Mouse (Mus musculus): Measurements from ENCODE around the gene Cnnm3. TPM values are rescaled to one million over a fixed set of nuclear protein-coding genes. Genes with fewer than 3 reads are reported as not detected.

Cnnm3 gene
- polyA plus RNA-seq, 1 experiment = 10.9 TPM

DNA sequence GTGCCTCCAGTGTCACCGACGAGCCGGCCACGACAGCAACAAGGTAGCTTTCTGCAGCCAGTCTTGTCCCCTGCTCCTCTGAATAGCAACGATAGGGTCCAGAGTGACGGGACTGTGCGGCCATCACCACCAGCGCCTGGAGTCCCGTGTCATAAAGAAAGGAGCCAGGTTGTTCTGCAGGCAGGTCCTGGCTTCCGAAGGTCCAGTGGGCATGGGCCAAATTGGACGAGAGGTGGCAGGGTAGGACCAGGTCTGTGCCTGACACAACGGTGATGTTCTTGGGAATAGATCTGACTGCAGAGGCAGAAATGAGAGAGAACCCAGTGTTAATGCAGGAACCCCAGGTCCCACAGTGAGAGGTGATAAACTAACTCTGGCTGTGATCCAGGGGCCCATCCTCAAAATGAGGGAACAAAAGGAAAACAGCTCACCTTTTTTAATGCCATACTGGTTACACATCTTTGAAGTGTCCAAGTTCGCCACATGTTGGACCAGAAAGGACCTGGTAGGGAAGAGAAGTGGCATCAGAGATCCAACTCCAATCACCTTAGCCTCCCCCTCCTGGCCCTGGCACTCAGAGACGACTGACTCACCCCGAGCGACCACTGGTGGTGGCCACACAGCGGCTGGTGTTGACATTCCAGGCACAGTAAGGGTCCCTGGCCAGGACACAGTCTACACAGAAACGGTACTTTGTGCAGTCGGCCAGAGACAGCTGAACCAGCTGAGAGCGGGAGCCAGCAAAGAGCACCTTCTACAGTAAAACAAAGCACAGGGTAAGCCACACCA is 38.6 kb downstream of the Cnnm3 start:
- 87% methylated on average over 20 of the region's 20 CpGs for WGBS
- TF ChIP-seq POLR2A (IDR thresholded peaks at IDR 0.05; ENCODE audit: borderline replicate concordance, control insufficient read depth, low read depth, low read length) (no peak), CTCF (IDR thresholded peaks at IDR 0.05; ENCODE audit: control insufficient read depth, insufficient read depth, low read length) (no peak)
- H3K4me3 ChIP-seq (replicated peaks; ENCODE audit: control insufficient read depth, low read depth, low read length) = no peak overlapping the region
- H3K27ac ChIP-seq (ENCODE audit: control insufficient read depth, insufficient read depth, low read depth, low read length, poor library complexity) = no peak overlapping the region
- no peaks in the 10 kb centered on the region; the same call in 1 of the 2 replicates for H3K4me1 ChIP-seq (ENCODE audit: control insufficient read depth, insufficient read depth, low read length)

DNA sequence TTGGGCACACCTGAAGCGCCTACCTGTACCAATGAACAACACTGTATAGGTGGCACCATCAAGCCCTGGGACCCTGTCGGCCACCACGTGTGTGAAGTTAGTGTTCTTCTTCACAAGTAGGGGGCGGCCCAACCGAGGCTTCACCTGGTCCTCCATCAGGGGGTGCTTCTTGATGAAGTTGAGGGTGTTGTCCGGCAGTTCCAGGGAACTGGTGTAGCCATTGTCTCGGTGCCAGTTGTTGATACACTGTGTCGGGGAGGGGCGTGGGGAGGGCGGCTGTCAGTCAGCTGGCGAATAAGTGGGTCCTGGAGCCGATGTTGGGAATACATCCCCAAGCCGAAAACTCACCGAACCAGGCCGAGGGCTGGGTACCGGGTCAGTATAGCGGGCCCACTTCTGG is 40.2 kb downstream of the Cnnm3 start:
- TF ChIP-seq POLR2A (IDR thresholded peaks at IDR 0.05; ENCODE audit: borderline replicate concordance, control insufficient read depth, low read depth, low read length) = no peak
- TF ChIP-seq CTCF (IDR thresholded peaks at IDR 0.05; ENCODE audit: control insufficient read depth, insufficient read depth, low read length) = no peak
- no peaks in the 10 kb centered on the region for H3K4me1 ChIP-seq (ENCODE audit: control insufficient read depth, insufficient read depth, low read length)
- H3K27ac ChIP-seq (ENCODE audit: control insufficient read depth, insufficient read depth, low read depth, low read length, poor library complexity) = no peak overlapping the region
- H3K4me3 ChIP-seq (replicated peaks; ENCODE audit: control insufficient read depth, low read depth, low read length) = no peak overlapping the region
- WGBS = 85% methylated on average over 17 of the region's 17 CpGs

DNA sequence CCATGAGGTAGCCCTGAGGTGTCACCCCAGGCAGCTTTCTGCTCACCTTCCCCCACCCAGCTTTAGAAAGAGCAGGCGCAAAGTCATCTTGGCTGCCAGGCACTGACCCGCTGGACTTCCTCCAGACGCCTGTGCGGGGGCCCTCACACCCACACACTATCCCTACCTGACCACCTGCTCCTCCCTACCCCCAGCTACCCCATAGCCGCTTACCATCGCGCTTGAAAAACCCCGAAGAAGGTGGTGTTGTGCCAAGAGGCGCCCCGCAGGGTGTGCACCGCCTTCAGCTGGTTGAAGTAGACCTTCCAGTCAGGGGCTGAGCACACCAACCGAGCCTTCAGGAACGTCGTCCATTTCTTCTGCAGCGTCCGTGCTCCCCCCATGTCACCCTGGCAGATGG is 40.8 kb downstream of the Cnnm3 start:
- no peaks in the 10 kb centered on the region for H3K4me1 ChIP-seq (ENCODE audit: control insufficient read depth, insufficient read depth, low read length)
- no peak overlapping the region for H3K4me3 ChIP-seq (replicated peaks; ENCODE audit: control insufficient read depth, low read depth, low read length)
- H3K27ac ChIP-seq (ENCODE audit: control insufficient read depth, insufficient read depth, low read depth, low read length, poor library complexity) = no peak overlapping the region
- 76% methylated on average over 16 of the region's 16 CpGs for WGBS
- TF ChIP-seq CTCF (IDR thresholded peaks at IDR 0.05; ENCODE audit: control insufficient read depth, insufficient read depth, low read length) (no peak), POLR2A (IDR thresholded peaks at IDR 0.05; ENCODE audit: borderline replicate concordance, control insufficient read depth, low read depth, low read length) (no peak)

DNA sequence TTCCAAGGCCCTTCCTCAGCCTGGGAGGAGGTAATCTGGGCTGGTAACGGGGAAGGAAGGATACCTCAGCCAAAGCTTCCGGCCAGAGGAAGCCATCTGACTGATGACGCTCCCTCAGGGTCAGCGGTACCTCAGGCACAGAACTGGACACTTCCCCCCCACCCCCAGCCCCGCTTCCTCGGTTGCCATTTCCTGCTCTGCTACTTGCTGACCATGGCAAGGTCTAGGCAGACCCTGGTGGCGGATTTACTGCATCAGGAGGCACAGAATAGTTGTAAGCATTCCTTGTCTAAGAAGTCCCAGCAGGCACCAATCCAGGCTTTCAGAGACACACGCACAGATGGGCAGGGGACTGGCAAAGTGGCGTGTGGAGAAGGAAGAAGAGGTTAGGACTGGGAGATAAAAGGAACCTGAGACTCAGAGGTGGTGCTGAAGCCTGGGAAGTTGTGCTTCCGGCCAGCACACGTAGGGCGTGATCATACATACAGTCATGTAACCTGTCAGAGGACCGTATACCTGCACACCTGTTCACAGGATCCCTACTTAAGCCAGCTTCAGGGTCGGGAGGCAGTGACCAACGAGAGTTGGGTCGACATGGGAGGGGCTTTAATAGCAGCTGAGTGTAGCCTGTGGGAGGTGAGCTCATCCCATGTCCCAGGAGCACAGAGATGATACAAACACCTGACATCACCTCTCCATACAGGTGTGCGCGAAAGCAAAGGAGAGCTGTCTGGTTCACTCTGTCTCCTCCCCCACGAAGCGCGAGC is 43.1 kb downstream of the Cnnm3 start:
- no peaks in the 10 kb centered on the region for H3K4me1 ChIP-seq (ENCODE audit: control insufficient read depth, insufficient read depth, low read length)
- WGBS = 71% methylated on average over 21 of the region's 21 CpGs
- no peak overlapping the region for H3K4me3 ChIP-seq (replicated peaks; ENCODE audit: control insufficient read depth, low read depth, low read length)
- no peak overlapping the region for H3K27ac ChIP-seq (ENCODE audit: control insufficient read depth, insufficient read depth, low read depth, low read length, poor library complexity)
- TF ChIP-seq POLR2A (IDR thresholded peaks at IDR 0.05; ENCODE audit: borderline replicate concordance, control insufficient read depth, low read depth, low read length) = no peak
- no peak for TF ChIP-seq CTCF (IDR thresholded peaks at IDR 0.05; ENCODE audit: control insufficient read depth, insufficient read depth, low read length)

DNA sequence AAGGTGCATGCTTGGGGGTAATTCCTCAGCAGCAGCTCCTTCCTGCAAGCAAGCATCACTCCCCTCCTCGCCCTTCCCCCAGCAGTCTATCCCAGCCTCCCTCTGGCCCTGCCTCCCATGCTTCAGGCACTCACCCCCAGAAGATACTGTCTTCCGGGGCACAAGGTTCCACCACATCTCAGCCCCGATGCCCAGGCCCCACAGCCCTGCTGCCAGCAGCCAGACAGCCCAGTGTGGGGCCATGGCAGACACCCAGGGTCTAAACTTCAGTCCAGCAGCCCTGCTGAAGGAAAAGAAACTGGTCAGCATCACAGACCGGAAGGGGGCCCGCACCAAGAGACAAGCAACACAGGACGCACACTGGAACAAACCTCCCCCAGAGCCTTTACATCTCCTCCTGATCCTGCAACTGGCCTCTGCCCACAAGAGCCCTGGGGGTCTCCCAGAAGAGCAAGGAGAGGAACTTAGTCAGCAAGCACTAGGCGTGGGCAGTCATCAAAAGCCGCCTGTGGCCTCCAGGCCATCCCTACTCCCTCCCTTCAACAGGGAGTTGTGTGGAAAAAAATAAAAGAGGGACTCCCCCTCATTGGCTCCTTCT is 44.2 kb downstream of the Cnnm3 start:
- Histone ChIP-seq H3K27ac (ENCODE audit: control insufficient read depth, insufficient read depth, low read depth, low read length, poor library complexity) (no peak overlapping the region), H3K4me1 (ENCODE audit: control insufficient read depth, insufficient read depth, low read length) (no peaks in the 10 kb centered on the region), H3K4me3 (replicated peaks; ENCODE audit: control insufficient read depth, low read depth, low read length) (no peak overlapping the region)
- no peak for TF ChIP-seq POLR2A (IDR thresholded peaks at IDR 0.05; ENCODE audit: borderline replicate concordance, control insufficient read depth, low read depth, low read length)
- TF ChIP-seq CTCF (IDR thresholded peaks at IDR 0.05; ENCODE audit: control insufficient read depth, insufficient read depth, low read length) = no peak
- WGBS = 27% methylated on average over 8 of the region's 8 CpGs

DNA sequence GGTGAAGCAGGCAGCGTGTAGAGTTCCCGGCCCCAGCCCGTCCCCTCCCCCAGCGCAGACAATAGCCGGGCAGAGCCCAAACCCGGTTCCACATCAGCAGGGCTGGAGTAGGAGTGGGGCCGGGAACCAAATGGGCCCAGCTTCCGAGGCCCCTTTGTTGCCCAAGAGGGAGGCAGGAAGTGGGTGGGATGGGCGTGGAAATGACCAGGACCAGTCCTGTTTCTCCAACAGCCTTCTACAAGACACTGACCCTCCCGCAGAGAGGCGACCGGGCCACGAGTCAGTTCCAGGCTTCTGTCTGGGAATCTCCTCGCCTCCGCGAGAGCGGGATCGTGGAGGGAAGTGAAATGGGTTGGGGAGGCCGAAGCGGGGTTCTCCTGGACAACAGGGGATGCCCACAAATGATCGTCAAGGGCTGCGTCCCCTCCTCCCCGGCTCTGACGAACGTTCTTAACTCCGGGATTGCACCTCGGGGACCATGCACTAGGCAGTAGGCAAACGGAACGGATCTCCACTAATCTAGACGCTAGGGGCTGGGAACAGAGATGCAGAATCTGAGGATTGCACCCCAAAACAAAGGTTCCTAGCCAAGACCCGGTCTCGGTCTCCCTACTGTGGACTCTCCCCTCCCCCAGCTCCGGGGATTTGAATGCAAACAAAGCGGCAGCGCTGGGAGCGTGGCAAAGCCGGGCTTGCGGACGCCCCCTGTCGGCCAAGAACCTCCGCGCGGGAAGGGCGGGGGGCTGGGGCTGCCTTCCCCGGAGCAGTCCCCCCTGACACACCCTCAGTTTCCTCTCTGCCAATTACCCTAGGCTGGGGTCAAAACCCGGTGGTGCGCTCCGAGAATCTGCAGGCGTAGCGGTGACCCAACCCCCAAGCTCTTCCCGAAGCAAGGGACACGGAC is 45.1 kb downstream of the Cnnm3 start:
- peak overlapping the region; percentile 26; the same call in 1 of the 2 replicates for H3K27ac ChIP-seq (ENCODE audit: control insufficient read depth, insufficient read depth, low read depth, low read length, poor library complexity)
- WGBS = under 1% methylated on average over 52 of the region's 52 CpGs
- H3K4me3 ChIP-seq (replicated peaks; ENCODE audit: control insufficient read depth, low read depth, low read length) = peak overlapping the region; percentile 64
- no peaks in the 10 kb centered on the region for H3K4me1 ChIP-seq (ENCODE audit: control insufficient read depth, insufficient read depth, low read length)
- TF ChIP-seq POLR2A (IDR thresholded peaks at IDR 0.05; ENCODE audit: borderline replicate concordance, control insufficient read depth, low read depth, low read length) (peak; percentile 18; the same call in 1 of the 2 replicates), CTCF (IDR thresholded peaks at IDR 0.05; ENCODE audit: control insufficient read depth, insufficient read depth, low read length) (peak; percentile 42; the same call in 1 of the 2 replicates)

DNA sequence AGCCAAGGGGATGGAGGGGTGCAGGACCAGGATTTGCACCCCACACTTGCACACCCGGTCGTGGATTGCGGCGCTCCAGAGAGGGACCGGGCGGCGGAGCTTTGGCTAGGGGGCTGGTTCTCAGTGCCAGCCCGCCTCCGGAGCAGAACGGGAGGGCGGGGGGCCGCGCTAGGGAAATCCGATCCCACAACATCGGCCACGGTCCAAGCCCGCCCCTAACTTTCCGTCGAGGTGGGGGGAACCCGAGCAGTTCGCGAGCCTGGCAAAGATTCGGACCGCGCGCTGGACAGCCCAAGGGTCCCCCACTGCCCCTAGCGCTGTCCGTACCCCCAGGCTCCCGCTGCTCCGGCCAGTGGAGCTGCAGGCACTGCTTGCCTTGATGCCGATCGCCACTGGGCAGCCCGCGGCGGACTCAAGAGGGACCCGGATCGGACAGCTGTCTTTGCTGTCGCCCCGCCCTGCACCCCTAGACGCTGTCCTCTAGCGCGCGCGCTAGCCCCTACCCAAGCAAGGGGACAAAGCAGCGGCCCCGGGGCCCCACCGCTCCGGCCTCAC is 45.9 kb downstream of the Cnnm3 start:
- TF ChIP-seq POLR2A (IDR thresholded peaks at IDR 0.05; ENCODE audit: borderline replicate concordance, control insufficient read depth, low read depth, low read length) = no peak
- TF ChIP-seq CTCF (IDR thresholded peaks at IDR 0.05; ENCODE audit: control insufficient read depth, insufficient read depth, low read length) = no peak
- no peaks in the 10 kb centered on the region for H3K4me1 ChIP-seq (ENCODE audit: control insufficient read depth, insufficient read depth, low read length)
- under 1% methylated on average over 48 of the region's 48 CpGs for WGBS
- peak overlapping the region; percentile 64 for H3K4me3 ChIP-seq (replicated peaks; ENCODE audit: control insufficient read depth, low read depth, low read length)
- peak overlapping the region; percentile 40; the same call in 1 of the 2 replicates for H3K27ac ChIP-seq (ENCODE audit: control insufficient read depth, insufficient read depth, low read depth, low read length, poor library complexity)
